ENCODE assay signal across 9 mouse cellular contexts in the genomic region with DNA sequence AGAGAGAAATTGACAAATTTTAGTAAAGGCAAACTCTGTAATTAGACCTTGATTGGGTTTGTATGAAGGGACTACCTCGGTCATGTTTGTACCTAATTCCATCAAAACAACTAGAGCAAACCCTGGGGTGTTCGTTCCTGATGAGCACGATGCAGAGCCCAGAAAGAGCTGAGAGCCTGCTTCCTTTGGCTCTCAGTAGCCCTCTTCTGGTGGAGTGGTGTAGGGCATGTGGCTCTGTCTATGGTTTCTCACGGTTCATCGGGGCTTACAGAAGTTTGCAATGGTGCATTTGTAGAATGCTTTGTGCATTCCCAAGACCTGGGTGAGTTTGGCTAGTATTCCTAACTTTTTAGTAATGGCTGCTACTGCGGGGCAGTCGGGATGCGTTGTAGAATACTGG. TPM values are rescaled to one million over a fixed set of nuclear protein-coding genes. Genes with fewer than 3 reads are reported as not detected.
DNase-seq lines count a peak whose midpoint lies in the region; ATAC-seq and TF ChIP-seq lines count a peak whose summit lies in the region.
"Had no signal": no experiment of that assay in that cellular context is flagged by ENCODE, and none has a peak within 500 bp of the region (broad histone marks: within the 10 kb centered on the region; RNA-seq: fewer than 3 reads in every experiment).

No protein-coding gene starts in this region.

- no peak overlapping the region for H3K4me3 ChIP-seq in heart, postnatal 0 days (ENCODE audit: low read depth, low read length)
- H3K4me3 ChIP-seq in midbrain, embryonic 14.5 days (replicated peaks; ENCODE audit: low read depth, low read length): no peak overlapping the region
- no peak overlapping the region for H3K4me3 ChIP-seq in midbrain, embryonic 15.5 days
- H3K4me3 ChIP-seq in bone marrow, adult 2 months (replicated peaks; ENCODE audit: control insufficient read depth, low read depth, low read length): no peak overlapping the region
- H3K4me3 ChIP-seq: heart, embryonic 15.5 days had no signal

- ATAC-seq in heart, postnatal 0 days (ENCODE audit: insufficient read depth, low read depth): no peak; the same call in 1 of the 2 replicates
- ATAC-seq in midbrain, embryonic 14.5 days (ENCODE audit: low FRiP score, low TSS enrichment): no peak
- ATAC-seq in midbrain, embryonic 15.5 days (replicated peaks): no peak

- no peaks in the 10 kb centered on the region for H3K9me3 ChIP-seq in heart, postnatal 0 days (replicated peaks; ENCODE audit: control insufficient read depth, low read length)
- H3K9me3 ChIP-seq in midbrain, embryonic 14.5 days (ENCODE audit: control insufficient read depth, low read length): no peaks in the 10 kb centered on the region
- H3K9me3 ChIP-seq in midbrain, embryonic 15.5 days: no peaks in the 10 kb centered on the region
- H3K9me3 ChIP-seq: heart, embryonic 15.5 days had no signal

- no peaks in the 10 kb centered on the region for H3K27me3 ChIP-seq in heart, postnatal 0 days (ENCODE audit: control insufficient read depth, insufficient read depth, low read length)
- H3K27me3 ChIP-seq in midbrain, embryonic 14.5 days (ENCODE audit: control insufficient read depth, insufficient read depth, low read length): no peaks in the 10 kb centered on the region
- H3K27me3 ChIP-seq in midbrain, embryonic 15.5 days (replicated peaks): no peaks in the 10 kb centered on the region
- H3K27me3 ChIP-seq: heart, embryonic 15.5 days had no signal

- H3K4me1 ChIP-seq in heart, postnatal 0 days (ENCODE audit: control insufficient read depth, insufficient read depth): no peaks in the 10 kb centered on the region
- no peaks in the 10 kb centered on the region for H3K4me1 ChIP-seq in midbrain, embryonic 14.5 days (ENCODE audit: control insufficient read depth, insufficient read depth, low read length)
- no peaks in the 10 kb centered on the region for H3K4me1 ChIP-seq in midbrain, embryonic 15.5 days
- no peaks in the 10 kb centered on the region; the same call in 1 of the 2 replicates for H3K4me1 ChIP-seq in bone marrow, adult 2 months (ENCODE audit: control insufficient read depth, insufficient read depth, low read length)
- H3K4me1 ChIP-seq: heart, embryonic 15.5 days had no signal

- 62% methylated on average over 8 of the region's 8 CpGs for WGBS in heart, postnatal 0 days
- 83% methylated on average over 8 of the region's 8 CpGs for WGBS in midbrain, embryonic 14.5 days
- WGBS in midbrain, embryonic 15.5 days: 69% methylated on average over 8 of the region's 8 CpGs
- WGBS in bone marrow, adult 2 months: 47% methylated on average over 8 of the region's 8 CpGs

- no peak overlapping the region for H3K4me2 ChIP-seq in heart, postnatal 0 days (ENCODE audit: low read depth, low read length)
- H3K4me2 ChIP-seq in midbrain, embryonic 14.5 days (ENCODE audit: low read length): no peak overlapping the region
- H3K4me2 ChIP-seq in midbrain, embryonic 15.5 days: no peak overlapping the region
- H3K4me2 ChIP-seq: heart, embryonic 15.5 days had no signal

- H3K9ac ChIP-seq in heart, postnatal 0 days (replicated peaks; ENCODE audit: low read depth, low read length): no peak overlapping the region
- no peak overlapping the region for H3K9ac ChIP-seq in midbrain, embryonic 14.5 days (replicated peaks; ENCODE audit: low read length)
- H3K9ac ChIP-seq in midbrain, embryonic 15.5 days: no peak overlapping the region
- H3K9ac ChIP-seq: heart, embryonic 15.5 days had no signal

- TF ChIP-seq EP300 in heart, postnatal 0 days (IDR thresholded peaks at IDR 0.05; ENCODE audit: low read depth): no peak

- DNase-seq in heart, postnatal 0 days (ENCODE audit: low spot score): peak; percentile 12
- no peak for DNase-seq in heart, adult 9 months (ENCODE audit: low spot score in 2 of 2)
- DNase-seq in midbrain, embryonic 14.5 days: peak; percentile 52
- DNase-seq in retina, postnatal 1 day: peak; percentile 30
- DNase-seq in urinary bladder, postnatal 14 days (ENCODE audit: low spot score): no peak
- no peak for DNase-seq in adrenal gland, adult 2 months

- H3K36me3 ChIP-seq in heart, postnatal 0 days (replicated peaks; ENCODE audit: control insufficient read depth, insufficient read depth, low read length): peaks cover 78% of the 10 kb centered on the region
- peaks cover 77% of the 10 kb centered on the region for H3K36me3 ChIP-seq in midbrain, embryonic 14.5 days (ENCODE audit: control insufficient read depth, insufficient read depth, low read length)
- peaks cover 51% of the 10 kb centered on the region for H3K36me3 ChIP-seq in midbrain, embryonic 15.5 days (replicated peaks)

- TF ChIP-seq POLR2A in bone marrow, adult 2 months (IDR thresholded peaks at IDR 0.05; ENCODE audit: borderline replicate concordance, control insufficient read depth, low read depth, low read length): no peak

- no peak overlapping the region for H3K27ac ChIP-seq in heart, postnatal 0 days (ENCODE audit: low read depth)
- no peak overlapping the region for H3K27ac ChIP-seq in midbrain, embryonic 14.5 days (replicated peaks; ENCODE audit: low read depth, low read length)
- H3K27ac ChIP-seq in midbrain, embryonic 15.5 days: no peak overlapping the region
- no peak overlapping the region for H3K27ac ChIP-seq in bone marrow, adult 2 months (ENCODE audit: control insufficient read depth, insufficient read depth, low read depth, low read length, poor library complexity)
- H3K27ac ChIP-seq: heart, embryonic 15.5 days had no signal

- peak; percentile 48 for TF ChIP-seq CTCF in heart, postnatal 0 days (IDR thresholded peaks at IDR 0.05; ENCODE audit: low read depth)
- TF ChIP-seq CTCF in bone marrow, adult 2 months (IDR thresholded peaks at IDR 0.05; ENCODE audit: control insufficient read depth, insufficient read depth, low read length): peak; percentile 53; the same call in 1 of the 2 replicates

RNA-seq across cellular contexts. Expression of gene Rsl24d1, which starts 8.5 kb away (rescaled TPM):
- total RNA-seq in heart, postnatal 0 days (2014; rRNA removed; ENCODE audit: low replicate concordance): 51.6 and 65.0 TPM in 2 replicates
- polyA plus RNA-seq in heart, postnatal 0 days (2015; fragmentation: Nextera tagmentation; extraction: Ambion mirVana): 70.4 and 71.4 TPM in 2 replicates
- 121 and 122 TPM in 2 replicates for polyA plus RNA-seq in midbrain, embryonic 14.5 days (2014; fragmentation: Nextera tagmentation; extraction: Ambion mirVana)
- 96.0 and 100 TPM in 2 replicates for polyA plus RNA-seq in midbrain, embryonic 15.5 days (2015; fragmentation: Nextera tagmentation; extraction: Ambion mirVana)
- polyA plus RNA-seq in bone marrow, adult 2 months (2011; ENCODE audit: insufficient read depth, insufficient read length, low replicate concordance, missing spikeins): 37.2 and 47.4 TPM in 2 replicates
- 10 to 100 TPM; 53.3 to 61.1 TPM for total RNA-seq in adrenal gland, adult 2 months (2021)
- polyA plus RNA-seq in adrenal gland, adult 2 months (2012; rRNA removed): 4.7 and 6.6 TPM in 2 replicates

RNA-seq across cellular contexts. Expression of gene Gm20509, which starts 19.5 kb away (rescaled TPM):
- total RNA-seq in heart, postnatal 0 days (2014; rRNA removed; ENCODE audit: low replicate concordance): not detected in 2 replicates
- polyA plus RNA-seq in heart, postnatal 0 days (2015; fragmentation: Nextera tagmentation; extraction: Ambion mirVana): not detected in 2 replicates
- not detected in 2 replicates for polyA plus RNA-seq in midbrain, embryonic 14.5 days (2014; fragmentation: Nextera tagmentation; extraction: Ambion mirVana)
- polyA plus RNA-seq in midbrain, embryonic 15.5 days (2015; fragmentation: Nextera tagmentation; extraction: Ambion mirVana): not detected in 2 replicates
- polyA plus RNA-seq in bone marrow, adult 2 months (2011; ENCODE audit: insufficient read depth, insufficient read length, low replicate concordance, missing spikeins): not detected in 2 replicates
- total RNA-seq in adrenal gland, adult 2 months (2021): under 1 TPM in 1 of 2 experiments, not detected in 1; 0.29 TPM
- polyA plus RNA-seq in adrenal gland, adult 2 months (2012; rRNA removed): not detected in 2 replicates
- polyA plus RNA-seq: heart, embryonic 15.5 days had no signal

RNA-seq across cellular contexts. Expression of gene Khdc3, which starts 20.1 kb away (rescaled TPM):
- total RNA-seq in heart, postnatal 0 days (2014; rRNA removed; ENCODE audit: low replicate concordance): not detected in 2 replicates
- polyA plus RNA-seq in heart, postnatal 0 days (2015; fragmentation: Nextera tagmentation; extraction: Ambion mirVana): not detected in 2 replicates
- 0.23 and 0.24 TPM in 2 replicates for polyA plus RNA-seq in midbrain, embryonic 14.5 days (2014; fragmentation: Nextera tagmentation; extraction: Ambion mirVana)
- polyA plus RNA-seq in midbrain, embryonic 15.5 days (2015; fragmentation: Nextera tagmentation; extraction: Ambion mirVana): 0.22 and 0.28 TPM in 2 replicates
- 5.6 TPM in 1 of 2 replicates, not detected in the other for polyA plus RNA-seq in bone marrow, adult 2 months (2011; ENCODE audit: insufficient read depth, insufficient read length, low replicate concordance, missing spikeins)
- total RNA-seq in adrenal gland, adult 2 months (2021): under 1 TPM in 1 of 2 experiments, not detected in 1; 0.48 TPM
- polyA plus RNA-seq in adrenal gland, adult 2 months (2012; rRNA removed): 0.25 and 0.33 TPM in 2 replicates
- polyA plus RNA-seq: heart, embryonic 15.5 days had no signal

Comparison
In these comparisons a context has a peak if more than half of its experiments do, and no peak if none do; other contexts are left out.
1. DNase-seq: peak in heart, postnatal 0 days (single experiment), midbrain, embryonic 14.5 days (single experiment) and retina, postnatal 1 day (single experiment); none in heart, adult 9 months (0 of 2), urinary bladder, postnatal 14 days (single experiment) and adrenal gland, adult 2 months (single experiment).